Mouse (Mus musculus) cerebral cortex, adult 2 months (tissue): Measurements from ENCODE around the gene Pear1.

Experiments
- WGBS: fragments of 180-500 bp; shearing (Covaris S2); methylation state at CpG from one replicate; pipeline ENCODE4 v1.1.7; 2018; 5-methylcytosine and 5-hydroxymethylcytosine counted together

The Pear1 gene

GRCm38 (mm10) chr3:87809322-87809962 is 14.7 kb downstream of the Pear1 start:
- WGBS = 13% methylated on average over 28 of the region's 28 CpGs

GRCm38 (mm10) chr3:87804038-87804677 is 19.9 kb downstream of the Pear1 start:
- WGBS = 13% methylated on average over 26 of the region's 26 CpGs

DNA sequence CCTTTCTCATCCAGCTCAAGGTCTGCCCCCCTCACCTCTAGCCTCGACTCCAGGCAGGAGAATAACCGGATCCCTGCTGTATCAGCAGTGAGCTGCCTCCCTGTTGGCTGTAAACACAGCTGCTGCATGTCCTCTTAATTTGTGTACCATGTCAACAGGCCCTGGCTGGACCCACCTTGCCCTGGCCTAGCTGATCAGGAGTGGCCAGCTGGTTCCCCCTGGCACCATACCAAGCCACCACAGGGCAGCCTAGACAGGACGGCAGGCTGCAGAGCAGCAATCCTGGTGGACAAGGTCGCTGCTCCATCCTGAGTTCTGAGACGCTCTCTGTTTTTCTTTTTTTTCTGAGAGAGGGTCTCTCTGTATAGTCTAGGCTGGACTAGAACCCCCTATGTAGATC is 22.4 kb downstream of the Pear1 start:
- WGBS = 77% methylated on average over 5 of the region's 5 CpGs

GRCm38 (mm10) chr3:87796736-87797334 is 27.3 kb downstream of the Pear1 start, which contains the start of gene Insrr:
TSS of gene Insrr (plus strand) at chr3:87796951.
- 2% methylated on average over 29 of the region's 29 CpGs for WGBS

- WGBS = 14% methylated on average over 33 of the region's 33 CpGs
These were observed 28.5 kb downstream of the Pear1 start for GRCm38 (mm10) chr3:87795336-87796277.

GRCm38 (mm10) chr3:87794922-87795325 is 29.2 kb downstream of the Pear1 start, which contains the start of gene Ntrk1:
TSS of gene Ntrk1 (minus strand) at chr3:87795162.
- 1% methylated on average over 47 of the region's 47 CpGs for WGBS

GRCm38 (mm10) chr3:87789768-87790167 is 34.3 kb downstream of the Pear1 start:
- 52% methylated on average over 5 of the region's 5 CpGs for WGBS

DNA sequence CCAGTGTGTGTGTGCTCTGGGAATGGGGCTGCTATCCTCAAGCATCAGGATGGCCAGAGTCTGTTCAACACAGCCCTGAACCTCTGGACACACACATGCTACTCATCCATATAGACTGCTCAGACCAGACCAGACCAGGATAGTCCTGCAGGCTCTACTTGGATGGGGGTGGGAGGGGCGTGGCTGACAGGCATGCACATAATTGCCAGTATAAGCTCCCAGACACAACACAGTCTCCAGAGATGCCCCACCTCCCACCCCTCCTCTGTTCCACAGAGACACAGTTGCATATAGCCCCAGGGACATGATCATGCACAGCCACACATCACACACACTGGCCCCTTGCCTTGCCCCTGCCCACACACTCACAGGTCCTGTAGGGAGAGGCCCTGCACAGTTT is 34.9 kb downstream of the Pear1 start:
- WGBS = 81% methylated on average over 1 of the region's 1 CpGs

DNA sequence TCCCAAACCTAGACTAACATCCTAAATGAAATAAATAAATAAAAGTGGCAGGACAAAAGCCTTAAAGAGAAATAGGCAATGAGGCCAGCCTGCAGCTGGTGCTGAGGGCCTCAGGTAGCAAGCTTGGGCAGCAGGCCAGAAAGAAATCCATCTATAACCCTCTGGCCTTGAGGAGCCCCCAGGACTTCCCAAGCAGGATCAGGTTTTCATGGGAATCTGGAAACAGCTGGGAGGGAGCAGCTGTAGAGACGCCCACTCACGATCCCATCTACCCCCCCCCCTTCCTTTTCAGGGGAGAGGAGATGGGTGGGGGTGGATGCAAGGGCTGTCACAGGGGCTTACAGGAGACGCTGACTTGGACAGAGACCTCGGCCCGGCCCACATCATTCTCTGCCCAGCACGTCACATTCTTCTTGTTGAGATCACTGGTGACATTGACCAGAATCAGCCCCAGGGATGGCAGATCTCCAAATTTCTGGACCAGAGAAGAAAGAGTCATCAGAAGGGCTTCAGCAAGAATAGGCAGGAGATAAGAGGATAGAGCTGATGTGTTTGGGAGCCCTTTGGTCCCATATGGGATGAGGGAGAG is 38.4 kb downstream of the Pear1 start:
- WGBS = 67% methylated on average over 6 of the region's 6 CpGs

- WGBS = 91% methylated on average over 5 of the region's 5 CpGs
These were observed 39.0 kb downstream of the Pear1 start for GRCm38 (mm10) chr3:87785156-87785555.

DNA sequence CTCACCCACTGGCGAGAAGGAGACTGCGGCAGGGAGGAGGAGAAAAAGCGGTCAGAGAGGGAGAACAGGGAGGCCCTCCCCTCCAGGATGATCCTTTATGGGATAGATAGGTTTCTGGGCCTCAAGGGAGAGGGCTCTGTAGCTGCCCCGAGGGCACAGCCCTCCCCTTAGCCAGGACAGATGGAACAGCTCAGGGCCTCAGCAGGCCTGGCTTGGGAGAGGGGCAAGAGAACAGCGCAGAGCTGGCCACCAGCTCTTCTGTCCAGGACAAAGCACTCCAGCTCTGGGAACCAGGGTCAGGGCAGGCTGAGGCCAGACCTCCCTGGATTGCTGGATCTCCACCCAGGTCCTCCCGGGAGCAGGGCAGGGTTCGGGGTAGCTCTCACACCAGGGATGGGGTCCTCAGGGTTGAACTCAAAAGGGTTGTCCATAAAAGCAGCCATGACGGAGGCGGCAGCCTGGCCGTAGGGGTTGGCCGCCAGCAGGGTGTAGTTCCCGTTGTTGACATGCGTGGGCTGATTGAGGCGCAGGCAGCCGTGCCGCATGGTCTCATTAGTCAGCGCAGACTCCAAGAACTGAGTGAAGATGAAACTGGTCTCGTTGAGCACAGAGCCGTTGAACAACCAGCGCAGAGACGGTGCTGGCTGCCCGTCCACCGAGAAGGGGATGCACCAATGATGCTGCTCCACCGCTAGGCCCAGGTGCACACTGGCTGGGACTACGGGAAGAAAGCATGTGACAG is 40.7 kb downstream of the Pear1 start:
- WGBS = 87% methylated on average over 25 of the region's 25 CpGs

GRCm38 (mm10) chr3:87779086-87779485 is 45.0 kb downstream of the Pear1 start:
- 60% methylated on average over 2 of the region's 2 CpGs for WGBS

GRCm38 (mm10) chr3:87778283-87778682 is 45.8 kb downstream of the Pear1 start:
- WGBS = 53% methylated on average over 23 of the region's 23 CpGs

DNA sequence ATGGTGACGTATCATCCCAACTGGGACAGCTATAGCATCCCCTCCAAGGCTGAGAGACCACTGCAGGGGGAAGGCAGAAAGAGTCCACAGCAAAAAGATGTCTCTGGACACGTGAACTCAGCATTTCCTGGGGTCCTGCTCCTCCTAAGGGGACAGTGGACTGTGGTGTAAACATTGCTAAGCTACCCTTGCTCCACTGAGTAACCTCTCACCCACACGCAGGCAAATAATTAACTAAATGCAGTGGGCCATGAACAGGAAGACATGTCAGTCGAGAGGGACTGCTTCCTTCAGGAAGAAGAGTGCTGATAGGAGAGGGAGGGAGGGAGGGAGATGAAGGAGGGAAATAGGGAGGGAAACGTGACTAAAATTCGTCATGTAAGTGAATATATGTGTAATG is 53.0 kb downstream of the Pear1 start:
- 72% methylated on average over 6 of the region's 6 CpGs for WGBS

DNA sequence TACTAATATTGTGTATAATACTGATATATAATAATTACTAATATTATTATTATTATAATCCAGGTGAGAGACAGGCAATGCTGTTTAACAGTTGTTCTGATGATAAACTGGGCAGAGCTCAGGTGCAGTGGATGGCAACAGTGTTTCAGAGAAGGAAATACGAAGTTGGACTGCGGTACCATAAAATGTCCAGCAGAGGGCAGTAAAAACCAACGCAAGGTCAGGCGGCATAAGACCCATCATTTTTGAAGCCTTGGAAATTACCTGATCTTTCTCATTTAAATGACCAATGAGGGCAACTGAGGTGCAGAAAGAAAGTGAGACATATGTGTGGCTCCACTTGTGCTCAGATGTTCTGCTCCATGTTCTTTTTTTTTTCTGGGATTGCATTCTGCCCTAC is 53.8 kb downstream of the Pear1 start:
- 3% methylated on average over 4 of the region's 4 CpGs for WGBS

DNA sequence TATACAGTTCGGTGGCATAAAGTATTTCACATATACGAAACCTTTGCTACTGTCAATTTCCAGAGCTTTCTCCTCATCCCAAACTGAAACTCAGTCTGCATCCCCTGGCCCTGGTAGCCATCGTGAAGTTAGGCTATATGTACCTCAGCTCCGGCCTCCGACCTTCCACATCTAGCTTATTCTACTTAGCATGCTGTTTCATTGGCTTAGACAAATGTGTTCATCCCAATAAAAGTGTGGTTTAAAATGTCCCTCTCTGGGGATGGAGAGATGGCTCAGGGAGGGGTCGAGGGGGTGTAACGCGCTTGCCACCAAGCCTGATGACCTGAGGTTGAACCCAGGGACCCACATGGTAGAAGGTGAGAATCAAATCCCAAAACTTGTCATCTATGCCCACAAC is 54.6 kb downstream of the Pear1 start:
- 86% methylated on average over 8 of the region's 8 CpGs for WGBS

DNA sequence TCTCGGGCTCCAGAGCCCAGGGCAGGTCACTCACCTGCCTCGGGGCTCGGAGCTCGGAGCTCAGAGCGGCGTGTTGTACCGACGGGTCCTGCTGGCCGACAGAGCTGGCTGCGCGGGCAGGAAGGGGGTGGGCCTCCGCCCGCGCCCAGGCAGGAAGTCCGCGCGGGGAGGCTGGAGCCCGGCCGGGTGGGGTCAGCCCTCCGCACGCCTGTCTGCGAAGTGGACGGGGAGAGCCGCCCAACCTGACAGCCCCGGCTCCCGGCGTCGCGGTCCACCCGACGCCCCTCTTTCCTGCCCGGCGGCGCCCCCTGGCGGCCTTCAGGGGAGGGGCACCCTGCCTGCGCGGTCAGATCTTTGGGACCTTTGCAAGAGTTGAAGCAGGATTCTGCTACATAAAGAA is 55.3 kb downstream of the Pear1 start:
- 3% methylated on average over 36 of the region's 37 CpGs for WGBS

GRCm38 (mm10) chr3:87768431-87768830 is 55.7 kb downstream of the Pear1 start:
- WGBS = 61% methylated on average over 6 of the region's 6 CpGs

GRCm38 (mm10) chr3:87767764-87768163 is 56.3 kb downstream of the Pear1 start:
- 83% methylated on average over 8 of the region's 8 CpGs for WGBS

- 81% methylated on average over 3 of the region's 3 CpGs for WGBS
These were observed 57.8 kb downstream of the Pear1 start for GRCm38 (mm10) chr3:87766284-87766667.
